Mouse (Mus musculus): ENCODE data around the gene Il4ra. TPM values are rescaled to one million over a fixed set of nuclear protein-coding genes. Genes with fewer than 3 reads are reported as not detected.

The Il4ra gene
- 4.3 and 5.5 TPM in 2 replicates for polyA plus RNA-seq (2015; fragmentation: Nextera tagmentation; extraction: Ambion mirVana)

- Histone ChIP-seq H3K4me1 (replicated peaks) (peaks cover 18% of the 10 kb centered on the region), H3K27ac (replicated peaks) (no peak within 1 kb of the TSS), H3K9ac (peak within 1 kb of the TSS; percentile 76), H3K9me3 (no peaks in the 10 kb centered on the region), H3K4me3 (peak within 1 kb of the TSS; percentile 57), H3K36me3 (no peaks in the 10 kb centered on the region), H3K4me2 (peak within 1 kb of the TSS; percentile 97), H3K27me3 (peaks cover 32% of the 10 kb centered on the region)
- WGBS = 2% methylated on average over 50 of the region's 52 CpGs
- peak; percentile 88 for ATAC-seq (ENCODE audit: low read depth)
These were observed at the start of gene Il4ra for GRCm38 (mm10) chr7:125551766-125552709. Il4ra (plus strand) TSS chr7:125552120.

GRCm38 (mm10) chr7:125503374-125504092, 48.4 kb upstream of the Il4ra start:
- H3K4me3 ChIP-seq = no peak overlapping the region
- no peaks in the 10 kb centered on the region for H3K36me3 ChIP-seq
- H3K27me3 ChIP-seq = no peaks in the 10 kb centered on the region
- H3K9me3 ChIP-seq = no peaks in the 10 kb centered on the region
- 84% methylated on average over 5 of the region's 5 CpGs for WGBS
- H3K4me1 ChIP-seq (replicated peaks) = no peaks in the 10 kb centered on the region
- no peak overlapping the region for H3K9ac ChIP-seq
- no peak for ATAC-seq (ENCODE audit: low read depth)
- H3K27ac ChIP-seq (replicated peaks) = no peak overlapping the region
- no peak overlapping the region for H3K4me2 ChIP-seq

- H3K36me3 ChIP-seq = no peaks in the 10 kb centered on the region
- no peak overlapping the region for H3K4me3 ChIP-seq
- H3K9ac ChIP-seq = no peak overlapping the region
- 94% methylated on average over 5 of the region's 5 CpGs for WGBS
- no peaks in the 10 kb centered on the region for H3K27me3 ChIP-seq
- H3K9me3 ChIP-seq = no peaks in the 10 kb centered on the region
- ATAC-seq (ENCODE audit: low read depth) = no peak
- no peaks in the 10 kb centered on the region for H3K4me1 ChIP-seq (replicated peaks)
- no peak overlapping the region for H3K4me2 ChIP-seq
- no peak overlapping the region for H3K27ac ChIP-seq (replicated peaks)
These were observed 47.3 kb upstream of the Il4ra start for GRCm38 (mm10) chr7:125504618-125505017.

GRCm38 (mm10) chr7:125505568-125505967, 46.4 kb upstream of the Il4ra start:
- Histone ChIP-seq H3K4me1 (replicated peaks) (no peaks in the 10 kb centered on the region), H3K9me3 (no peaks in the 10 kb centered on the region), H3K36me3 (no peaks in the 10 kb centered on the region), H3K4me3 (no peak overlapping the region), H3K27me3 (no peaks in the 10 kb centered on the region), H3K27ac (replicated peaks) (no peak overlapping the region), H3K4me2 (no peak overlapping the region), H3K9ac (no peak overlapping the region)
- ATAC-seq (ENCODE audit: low read depth) = no peak
- 88% methylated on average over 10 of the region's 10 CpGs for WGBS

- no peak for ATAC-seq (ENCODE audit: low read depth)
- no peaks in the 10 kb centered on the region for H3K36me3 ChIP-seq
- no peak overlapping the region for H3K9ac ChIP-seq
- H3K4me1 ChIP-seq (replicated peaks) = no peaks in the 10 kb centered on the region
- no peaks in the 10 kb centered on the region for H3K27me3 ChIP-seq
- H3K9me3 ChIP-seq = no peaks in the 10 kb centered on the region
- WGBS = 88% methylated on average over 2 of the region's 2 CpGs
- no peak overlapping the region for H3K27ac ChIP-seq (replicated peaks)
- H3K4me2 ChIP-seq = no peak overlapping the region
- no peak overlapping the region for H3K4me3 ChIP-seq
These were observed 44.6 kb upstream of the Il4ra start for GRCm38 (mm10) chr7:125507279-125507678.

GRCm38 (mm10) chr7:125511432-125511831, 40.5 kb upstream of the Il4ra start:
- WGBS = 86% methylated on average over 5 of the region's 5 CpGs
- H3K27me3 ChIP-seq = no peaks in the 10 kb centered on the region
- no peaks in the 10 kb centered on the region for H3K4me1 ChIP-seq (replicated peaks)
- H3K36me3 ChIP-seq = no peaks in the 10 kb centered on the region
- H3K9me3 ChIP-seq = no peaks in the 10 kb centered on the region
- no peak for ATAC-seq (ENCODE audit: low read depth)
- no peak overlapping the region for H3K4me2 ChIP-seq
- no peak overlapping the region for H3K9ac ChIP-seq
- H3K27ac ChIP-seq (replicated peaks) = no peak overlapping the region
- no peak overlapping the region for H3K4me3 ChIP-seq

- H3K27me3 ChIP-seq = no peaks in the 10 kb centered on the region
- ATAC-seq (ENCODE audit: low read depth) = no peak
- no peaks in the 10 kb centered on the region for H3K4me1 ChIP-seq (replicated peaks)
- 89% methylated on average over 2 of the region's 2 CpGs for WGBS
- H3K27ac ChIP-seq (replicated peaks) = no peak overlapping the region
- H3K4me2 ChIP-seq = no peak overlapping the region
- no peaks in the 10 kb centered on the region for H3K36me3 ChIP-seq
- no peaks in the 10 kb centered on the region for H3K9me3 ChIP-seq
- no peak overlapping the region for H3K4me3 ChIP-seq
- H3K9ac ChIP-seq = no peak overlapping the region
These were observed 40.1 kb upstream of the Il4ra start for GRCm38 (mm10) chr7:125511852-125512251.

- H3K4me3 ChIP-seq = no peak overlapping the region
- H3K4me2 ChIP-seq = no peak overlapping the region
- 80% methylated on average over 5 of the region's 5 CpGs for WGBS
- no peaks in the 10 kb centered on the region for H3K4me1 ChIP-seq (replicated peaks)
- no peaks in the 10 kb centered on the region for H3K9me3 ChIP-seq
- ATAC-seq (ENCODE audit: low read depth) = no peak
- H3K9ac ChIP-seq = no peak overlapping the region
- H3K27me3 ChIP-seq = no peaks in the 10 kb centered on the region
- no peak overlapping the region for H3K27ac ChIP-seq (replicated peaks)
- H3K36me3 ChIP-seq = no peaks in the 10 kb centered on the region
These were observed 36.7 kb upstream of the Il4ra start for GRCm38 (mm10) chr7:125515081-125515853.

- H3K9ac ChIP-seq = no peak overlapping the region
- no peak overlapping the region for H3K4me2 ChIP-seq
- H3K4me1 ChIP-seq (replicated peaks) = no peaks in the 10 kb centered on the region
- H3K9me3 ChIP-seq = no peaks in the 10 kb centered on the region
- no peak for ATAC-seq (ENCODE audit: low read depth)
- H3K27me3 ChIP-seq = no peaks in the 10 kb centered on the region
- no peak overlapping the region for H3K27ac ChIP-seq (replicated peaks)
- WGBS = 93% methylated on average over 8 of the region's 8 CpGs
- H3K4me3 ChIP-seq = no peak overlapping the region
- H3K36me3 ChIP-seq = no peaks in the 10 kb centered on the region
These were observed 35.2 kb upstream of the Il4ra start for GRCm38 (mm10) chr7:125516723-125517122.

GRCm38 (mm10) chr7:125517470-125517869, 34.5 kb upstream of the Il4ra start:
- Histone ChIP-seq H3K9ac (no peak overlapping the region), H3K9me3 (no peaks in the 10 kb centered on the region), H3K27ac (replicated peaks) (no peak overlapping the region), H3K4me2 (no peak overlapping the region), H3K4me3 (no peak overlapping the region), H3K36me3 (no peaks in the 10 kb centered on the region), H3K4me1 (replicated peaks) (no peaks in the 10 kb centered on the region), H3K27me3 (no peaks in the 10 kb centered on the region)
- WGBS = 82% methylated on average over 6 of the region's 6 CpGs
- ATAC-seq (ENCODE audit: low read depth) = no peak

GRCm38 (mm10) chr7:125519715-125520114, 32.2 kb upstream of the Il4ra start:
- H3K4me1 ChIP-seq (replicated peaks) = no peaks in the 10 kb centered on the region
- no peak overlapping the region for H3K4me3 ChIP-seq
- H3K4me2 ChIP-seq = no peak overlapping the region
- no peaks in the 10 kb centered on the region for H3K27me3 ChIP-seq
- 89% methylated on average over 3 of the region's 3 CpGs for WGBS
- no peaks in the 10 kb centered on the region for H3K9me3 ChIP-seq
- H3K36me3 ChIP-seq = no peaks in the 10 kb centered on the region
- no peak overlapping the region for H3K27ac ChIP-seq (replicated peaks)
- H3K9ac ChIP-seq = no peak overlapping the region
- no peak for ATAC-seq (ENCODE audit: low read depth)

- no peaks in the 10 kb centered on the region for H3K36me3 ChIP-seq
- no peaks in the 10 kb centered on the region for H3K27me3 ChIP-seq
- H3K4me2 ChIP-seq = no peak overlapping the region
- no peaks in the 10 kb centered on the region for H3K4me1 ChIP-seq (replicated peaks)
- no peaks in the 10 kb centered on the region for H3K9me3 ChIP-seq
- ATAC-seq (ENCODE audit: low read depth) = no peak
- no peak overlapping the region for H3K27ac ChIP-seq (replicated peaks)
- H3K4me3 ChIP-seq = no peak overlapping the region
- WGBS = 84% methylated on average over 3 of the region's 3 CpGs
- H3K9ac ChIP-seq = no peak overlapping the region
These were observed 28.9 kb upstream of the Il4ra start for GRCm38 (mm10) chr7:125523051-125523450.
